In the genomic region with DNA sequence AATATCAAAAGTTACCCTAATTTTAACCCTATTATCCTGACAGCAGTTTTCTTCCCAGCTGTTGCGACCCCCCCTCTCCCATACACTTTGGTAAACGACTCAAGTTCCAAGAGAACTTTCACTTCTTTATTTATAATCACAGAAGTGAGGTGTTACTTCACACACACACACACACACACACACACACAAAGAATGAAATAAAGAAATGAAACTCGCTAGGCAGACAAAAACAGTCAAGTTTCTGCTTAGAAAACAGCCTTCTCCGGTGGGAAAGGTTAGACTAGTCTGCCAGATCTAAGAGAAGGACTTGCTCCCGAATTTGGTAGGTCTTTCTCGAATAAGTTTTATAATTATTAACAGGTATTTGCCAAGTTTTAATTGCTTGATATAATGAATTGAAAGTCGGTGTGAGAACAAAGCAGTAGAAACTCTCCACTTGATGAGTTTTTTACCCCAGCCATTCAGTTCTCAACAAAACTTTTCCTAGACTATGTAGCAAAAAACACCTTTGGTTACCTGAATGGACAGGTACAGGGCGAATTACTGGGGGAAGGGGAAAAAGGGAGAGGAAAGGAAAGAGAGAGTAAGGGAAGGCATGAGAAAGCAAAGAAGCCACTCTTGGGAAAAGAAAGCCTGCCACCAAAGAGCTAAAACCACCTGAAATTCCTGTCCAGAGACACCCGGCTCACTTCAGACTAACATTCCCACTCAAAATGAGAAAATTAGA, we compare ENCODE assay signal across 8 mouse cellular contexts. TPM values are rescaled to one million over a fixed set of nuclear protein-coding genes. Genes with fewer than 3 reads are reported as not detected.
DNase-seq lines count a peak whose midpoint lies in the region; ATAC-seq lines count a peak whose summit lies in the region.

No protein-coding gene starts in this region.

- no peaks in the 10 kb centered on the region for H3K36me3 ChIP-seq in liver, embryonic 13.5 days
- H3K36me3 ChIP-seq in splenic B cell, adult 2 months (ENCODE audit: control insufficient read depth, insufficient read depth, low read length, poor library complexity, severe bottlenecking) = no peaks in the 10 kb centered on the region

- H3K9ac ChIP-seq in liver, embryonic 13.5 days = peak overlapping the region; percentile 99

- peak overlapping the region; percentile 94 for H3K4me3 ChIP-seq in liver, embryonic 13.5 days (replicated peaks)

- intact Hi-C loops in left cerebral cortex, postnatal 36 days (cut with DNase I) = loop anchor here (2.0 kb wide), 1 partner anchor 185 kb away; a partner anchor contains a TSS

- peak; percentile 15 for DNase-seq in gastrocnemius, adult 18-20 months (ENCODE audit: low spot score)
- DNase-seq in gastrocnemius, postnatal 4 days (ENCODE audit: low spot score in 2 of 2) = no peak
- DNase-seq in B cell, adult 2 months = peak; percentile 64 to 70
- no peak for DNase-seq in liver, embryonic 13.5 days
- peak; percentile 75 for DNase-seq in splenic B cell, adult 2 months (ENCODE audit: low read depth, low spot score)
- no peak for DNase-seq in frontal cortex, postnatal 10 days (ENCODE audit: low spot score in 2 of 2)
- DNase-seq in left cerebral cortex, postnatal 36 days (ENCODE audit: low spot score in 2 of 2) = no peak

- H3K27me3 ChIP-seq in liver, embryonic 13.5 days = peaks cover 6% of the 10 kb centered on the region; the same call in 1 of the 2 replicates
- no peaks in the 10 kb centered on the region for H3K27me3 ChIP-seq in splenic B cell, adult 2 months (ENCODE audit: control insufficient read depth, insufficient read depth, low read length, poor library complexity, severe bottlenecking)

- peak; percentile 26 for ATAC-seq in granulocyte monocyte progenitor cell, adult 5-6 weeks (replicated peaks; ENCODE audit: poor library complexity, severe bottlenecking)
- no peak for ATAC-seq in liver, embryonic 13.5 days (ENCODE audit: low read depth)

- H3K9me3 ChIP-seq in liver, embryonic 13.5 days (replicated peaks) = no peaks in the 10 kb centered on the region

- H3K4me2 ChIP-seq in liver, embryonic 13.5 days = peak overlapping the region; percentile 96

- H3K27ac ChIP-seq in liver, embryonic 13.5 days = peak overlapping the region; percentile 94

- WGBS in liver, embryonic 13.5 days (ENCODE audit: insufficient replicate concordance) = 2% methylated on average over 9 of the region's 9 CpGs

- peaks cover 57% of the 10 kb centered on the region for H3K4me1 ChIP-seq in liver, embryonic 13.5 days (replicated peaks)

RNA-seq across cellular contexts. Expression of a gene that starts 5.0 kb away (rescaled TPM):
- total RNA-seq in gastrocnemius, adult 18-20 months (2021) = 10 to 100 TPM; 34.8 to 49.2 TPM
- total RNA-seq in gastrocnemius, postnatal 4 days (2021) = 100 to 1,000 TPM; 146 to 156 TPM
- total RNA-seq in granulocyte monocyte progenitor cell, adult 5-6 weeks (2014; fragmentation: Nextera tagmentation) = 286 and 309 TPM in 2 replicates
- 167 and 168 TPM in 2 replicates for total RNA-seq in granulocyte monocyte progenitor cell, adult 5-6 weeks (2017)
- 10.1 and 14.1 TPM in 2 replicates for polyA plus RNA-seq in liver, embryonic 13.5 days (2015; fragmentation: Nextera tagmentation; extraction: Ambion mirVana)
- 100 to 1,000 TPM; 166 to 196 TPM for total RNA-seq in left cerebral cortex, postnatal 36 days (2021)

Comparison
In these comparisons a context has a peak if more than half of its experiments do, and no peak if none do; other contexts are left out.
1. DNase-seq: peak in gastrocnemius, adult 18-20 months (single experiment), B cell, adult 2 months (2 of 2) and splenic B cell, adult 2 months (single experiment); none in gastrocnemius, postnatal 4 days (0 of 2), liver, embryonic 13.5 days (single experiment), frontal cortex, postnatal 10 days (0 of 2) and left cerebral cortex, postnatal 36 days (0 of 2).